In the genomic region with DNA sequence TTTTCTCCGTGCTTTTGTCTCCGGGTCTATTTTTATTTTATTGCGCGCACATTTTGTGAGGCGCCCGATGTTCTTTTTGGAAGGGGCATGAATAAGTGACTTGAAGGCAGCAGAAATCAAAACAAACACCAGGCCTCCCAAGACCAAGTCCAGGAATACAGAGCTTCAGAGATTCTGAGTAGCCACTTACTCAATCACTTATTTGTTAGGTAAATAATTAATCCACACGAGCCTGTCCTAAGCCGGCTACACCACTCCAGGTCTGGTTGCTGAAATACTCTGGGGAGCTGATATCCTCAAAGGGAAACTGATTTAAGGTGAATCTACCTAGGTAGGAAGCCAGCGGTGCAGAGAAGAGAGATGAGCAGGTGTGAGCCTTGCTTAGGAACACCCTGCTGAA, we compare ENCODE assay signal across 16 mouse cellular contexts.
DNase-seq lines count a peak whose midpoint lies in the region; ATAC-seq and TF ChIP-seq lines count a peak whose summit lies in the region.
"Had no signal": no experiment of that assay in that cellular context is flagged by ENCODE, and none has a peak within 500 bp of the region (broad histone marks: within the 10 kb centered on the region; RNA-seq: fewer than 3 reads in every experiment).

No protein-coding gene starts in this region.

- H3K9me3 ChIP-seq in lung, embryonic 15.5 days = no peaks in the 10 kb centered on the region
- no peaks in the 10 kb centered on the region for H3K9me3 ChIP-seq in intestine, postnatal 0 days (ENCODE audit: control insufficient read depth)
- H3K9me3 ChIP-seq in kidney, embryonic 16.5 days (ENCODE audit: low read length) = no peaks in the 10 kb centered on the region
- H3K9me3 ChIP-seq in stomach, postnatal 0 days (ENCODE audit: control insufficient read depth, low read length) = no peaks in the 10 kb centered on the region
- H3K9me3 ChIP-seq: hindbrain, embryonic 12.5 days; midbrain, embryonic 12.5 days had no signal

- H3K4me1 ChIP-seq in lung, embryonic 15.5 days = peaks cover 19% of the 10 kb centered on the region
- no peaks in the 10 kb centered on the region for H3K4me1 ChIP-seq in intestine, postnatal 0 days (replicated peaks; ENCODE audit: control insufficient read depth, insufficient read depth, low read length)
- peaks cover 38% of the 10 kb centered on the region for H3K4me1 ChIP-seq in kidney, embryonic 16.5 days (ENCODE audit: insufficient read depth, low read length)
- 0 out of 2 replicates have a peak, but pooled peaks cover 4% of the 10 kb centered on the region for H3K4me1 ChIP-seq in stomach, postnatal 0 days (replicated peaks; ENCODE audit: control insufficient read depth, insufficient read depth)
- H3K4me1 ChIP-seq: midbrain, embryonic 12.5 days had no signal

- DNase-seq in lung, postnatal 4 days = no peak
- DNase-seq in stomach, postnatal 0 days (ENCODE audit: low spot score) = no peak
- DNase-seq in thymus, postnatal 0 days (ENCODE audit: low spot score) = no peak
- no peak for DNase-seq in cerebellum, adult 8-10 months
- DNase-seq: adrenal gland, postnatal 36 days; B cell, adult 2 months; cerebellum, adult 9-11 months; gastrocnemius, postnatal 10 days; heart, adult 18-20 months; thymus, postnatal 36 days had no signal

- no peak overlapping the region for H3K4me2 ChIP-seq in lung, embryonic 15.5 days
- H3K4me2 ChIP-seq in intestine, postnatal 0 days (replicated peaks; ENCODE audit: low read depth) = no peak overlapping the region
- H3K4me2 ChIP-seq in kidney, embryonic 16.5 days (replicated peaks; ENCODE audit: low read depth, low read length) = no peak overlapping the region
- H3K4me2 ChIP-seq in stomach, postnatal 0 days (replicated peaks; ENCODE audit: low read depth) = no peak overlapping the region
- H3K4me2 ChIP-seq: hindbrain, embryonic 12.5 days; midbrain, embryonic 12.5 days had no signal

- H3K4me3 ChIP-seq in lung, embryonic 15.5 days = no peak overlapping the region
- H3K4me3 ChIP-seq in intestine, postnatal 0 days (ENCODE audit: low read depth, low read length) = no peak overlapping the region
- no peak overlapping the region for H3K4me3 ChIP-seq in kidney, embryonic 16.5 days (ENCODE audit: low read length)
- H3K4me3 ChIP-seq in stomach, postnatal 0 days (ENCODE audit: low read depth, low read length) = no peak overlapping the region
- H3K4me3 ChIP-seq: hindbrain, embryonic 12.5 days; left cerebral cortex, adult 2 months; midbrain, embryonic 12.5 days had no signal

- TF ChIP-seq EP300 in stomach, postnatal 0 days (optimal IDR thresholded peaks at IDR 0.05) = no peak

- no peak overlapping the region for H3K9ac ChIP-seq in lung, embryonic 15.5 days
- no peak overlapping the region for H3K9ac ChIP-seq in intestine, postnatal 0 days (ENCODE audit: low read depth, low read length)
- no peak overlapping the region for H3K9ac ChIP-seq in kidney, embryonic 16.5 days (replicated peaks; ENCODE audit: low read length)
- H3K9ac ChIP-seq in stomach, postnatal 0 days (ENCODE audit: low read length) = no peak overlapping the region
- H3K9ac ChIP-seq: hindbrain, embryonic 12.5 days; midbrain, embryonic 12.5 days had no signal

- WGBS in lung, embryonic 15.5 days = 46% methylated on average over 9 of the region's 9 CpGs
- WGBS in intestine, postnatal 0 days = 56% methylated on average over 9 of the region's 9 CpGs
- 58% methylated on average over 9 of the region's 9 CpGs for WGBS in kidney, embryonic 16.5 days
- 65% methylated on average over 9 of the region's 9 CpGs for WGBS in stomach, postnatal 0 days

- no peaks in the 10 kb centered on the region for H3K36me3 ChIP-seq in lung, embryonic 15.5 days
- H3K36me3 ChIP-seq in intestine, postnatal 0 days (ENCODE audit: control insufficient read depth, insufficient read depth) = no peaks in the 10 kb centered on the region
- no peaks in the 10 kb centered on the region for H3K36me3 ChIP-seq in kidney, embryonic 16.5 days (ENCODE audit: insufficient read depth, low read length)
- no peaks in the 10 kb centered on the region for H3K36me3 ChIP-seq in stomach, postnatal 0 days (ENCODE audit: control insufficient read depth, insufficient read depth, low read length)
- H3K36me3 ChIP-seq: hindbrain, embryonic 12.5 days; midbrain, embryonic 12.5 days had no signal

- 0 out of 2 replicates have a peak overlapping the region, but pooled peaks have one; percentile 26 for H3K27ac ChIP-seq in lung, embryonic 15.5 days
- H3K27ac ChIP-seq in intestine, postnatal 0 days (ENCODE audit: low read depth, low read length) = no peak overlapping the region
- peak overlapping the region; percentile 77 for H3K27ac ChIP-seq in kidney, embryonic 16.5 days (ENCODE audit: low read length)
- H3K27ac ChIP-seq in stomach, postnatal 0 days (replicated peaks) = no peak overlapping the region; the same call in 1 of the 2 replicates
- H3K27ac ChIP-seq: hindbrain, embryonic 12.5 days; left cerebral cortex, adult 2 months; midbrain, embryonic 12.5 days had no signal

- ATAC-seq in lung, embryonic 15.5 days (ENCODE audit: borderline replicate concordance, extremely low read depth, low FRiP score, low TSS enrichment) = no peak
- peak; percentile 63; the same call in 1 of the 2 replicates for ATAC-seq in intestine, postnatal 0 days
- peak; percentile 72; the same call in 1 of the 2 replicates for ATAC-seq in kidney, embryonic 16.5 days (ENCODE audit: low FRiP score, low TSS enrichment)
- ATAC-seq in stomach, postnatal 0 days (ENCODE audit: low FRiP score, low TSS enrichment) = peak; percentile 31

- peaks cover 50% of the 10 kb centered on the region for H3K27me3 ChIP-seq in lung, embryonic 15.5 days
- no peaks in the 10 kb centered on the region for H3K27me3 ChIP-seq in intestine, postnatal 0 days (replicated peaks; ENCODE audit: control insufficient read depth, insufficient read depth, low read length)
- H3K27me3 ChIP-seq in kidney, embryonic 16.5 days (ENCODE audit: insufficient read depth, low read length) = no peaks in the 10 kb centered on the region
- H3K27me3 ChIP-seq in stomach, postnatal 0 days (ENCODE audit: control insufficient read depth, insufficient read depth, low read length) = no peaks in the 10 kb centered on the region

- no peak for TF ChIP-seq CTCF in intestine, postnatal 0 days (IDR thresholded peaks at IDR 0.05; ENCODE audit: low read depth)
- TF ChIP-seq CTCF in stomach, postnatal 0 days (IDR thresholded peaks at IDR 0.05; ENCODE audit: low read depth) = no peak

Comparison
In these comparisons a context has a peak if more than half of its experiments do, and no peak if none do; other contexts are left out.
1. H3K27ac ChIP-seq: peak in lung, embryonic 15.5 days (single experiment) and kidney, embryonic 16.5 days (single experiment); none in intestine, postnatal 0 days (single experiment) and stomach, postnatal 0 days (single experiment).